Mouse (Mus musculus) stomach, postnatal 0 days (tissue): ENCODE data around the gene Bcl7b.

Source experiments
- CTCF ChIP-seq: IDR thresholded peaks from 2 replicates; pipeline ENCODE4 v1.5.1; 2016; ENCODE audit warnings: antibody characterized with exemption, low read depth, mild to moderate bottlenecking, moderate library complexity
- EP300 ChIP-seq: optimal IDR thresholded peaks from 2 replicates; pipeline ENCODE3; 2016; ENCODE audit warnings: antibody characterized with exemption

DNA sequence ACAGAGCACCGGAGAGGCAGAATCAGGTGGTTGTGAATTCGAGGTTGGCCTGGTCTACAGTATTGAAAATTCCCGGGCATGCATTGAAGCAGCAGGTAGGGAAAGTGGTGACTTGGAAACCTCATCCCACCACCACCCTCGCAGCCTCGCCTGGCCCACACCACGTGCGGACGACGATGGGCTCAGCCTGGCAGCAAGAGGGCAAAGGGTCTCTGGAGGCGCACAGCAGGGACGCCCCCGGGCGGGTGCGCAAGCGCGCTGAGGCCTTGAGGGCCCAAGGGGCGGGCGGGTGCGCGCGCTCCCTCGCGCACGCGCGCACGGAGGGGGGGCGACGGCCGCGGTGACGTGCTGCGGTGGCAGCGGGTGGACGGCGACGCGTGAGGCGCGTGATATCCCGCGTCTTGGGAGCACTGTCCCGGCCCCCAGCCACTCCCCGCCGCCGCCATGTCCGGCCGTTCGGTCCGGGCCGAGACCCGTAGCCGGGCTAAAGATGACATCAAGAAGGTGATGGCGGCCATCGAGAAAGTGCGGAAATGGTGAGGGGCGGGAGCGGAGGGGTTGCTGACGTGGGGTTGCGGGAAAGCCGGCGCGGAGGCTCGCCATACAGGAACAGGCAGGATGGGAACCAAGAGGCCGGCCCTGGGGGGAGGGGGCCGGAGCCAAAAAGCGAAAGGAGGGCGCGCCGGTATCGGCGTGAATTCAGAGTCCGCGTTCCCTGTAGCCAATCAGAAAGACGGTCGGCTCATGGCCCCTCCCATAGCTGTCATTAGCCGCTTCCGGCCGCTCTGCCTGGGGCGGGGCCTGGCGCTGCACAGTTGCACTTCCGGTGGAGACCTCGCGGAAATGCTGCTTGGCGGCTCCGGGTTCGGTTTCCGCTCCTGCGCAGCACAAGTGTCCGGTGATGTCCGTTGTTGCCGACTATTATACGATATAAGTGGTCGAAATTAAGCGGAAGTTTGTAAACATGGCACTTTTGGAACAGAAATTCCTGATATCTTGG lies at the start of gene Bcl7b:
- TF ChIP-seq CTCF (peak; percentile 15; the same call in 1 of the 2 replicates), EP300 (no peak)
